Mouse (Mus musculus) left cerebral cortex, adult 2 months (tissue): Measurements from ENCODE around the gene Ifnar2. TPM values are rescaled to one million over a fixed set of nuclear protein-coding genes. Genes with fewer than 3 reads are reported as not detected.
"Not testable (repeated sequence)": the region's sequence is repeated elsewhere in the genome, so short reads cannot be mapped to it uniquely, and the experiment has no call there.

Experiments used
- DNase-seq, 2 experiments: peaks; one replicate each; pipeline ENCODE4 v3.0.0; 2021 to 2022; ENCODE audit warnings: low spot score in 2 of 2, mixed read lengths in 1 of 2; ENCODE audit errors: extremely low spot score in 1 of 2
- H3K27ac ChIP-seq: fragments of 200-600 bp; 2 replicates; pipeline ENCODE4 v1.8.1; 2022
- H3K4me3 ChIP-seq: fragments of 200-600 bp; 2 replicates; pipeline ENCODE4 v1.8.1; 2022
- CTCF ChIP-seq: fragments of 200-600 bp; IDR thresholded peaks from 2 replicates; pipeline ENCODE4 v1.8.1; 2022; ENCODE audit warnings: antibody characterized with exemption, mild to moderate bottlenecking, moderate library complexity
- intact Hi-C: fragments of 180-260 bp; cut with DNase I; formaldehyde crosslinking; loops from one replicate; pipeline ENCODE4 v1.15.1; 2025
- total RNA-seq, 2 experiments: library from RNA; stranded (reverse); gene quantifications; 2 replicates each; pipeline ENCODE4 v1.2.3; 2021

The Ifnar2 gene
- total RNA-seq, 2 experiments from 2014 or later: 20.2 to 20.3 TPM

- Histone ChIP-seq H3K4me3 (no peak overlapping the region), H3K27ac (no peak overlapping the region)
- TF ChIP-seq CTCF: no peak
- intact Hi-C loops: no loop called here
- no peak for DNase-seq
Measured at GRCm38 (mm10) chr16:91415391-91416189, 43.0 kb downstream of the Ifnar2 start.

GRCm38 (mm10) chr16:91416357-91416756 lies 43.8 kb downstream of the Ifnar2 start:
- no peak for DNase-seq

GRCm38 (mm10) chr16:91416938-91417337 lies 44.4 kb downstream of the Ifnar2 start:
- no peak for DNase-seq
- intact Hi-C loops: no loop called here
- no peak for TF ChIP-seq CTCF
- Histone ChIP-seq H3K4me3 (no peak overlapping the region), H3K27ac (no peak overlapping the region)

More at GRCm38 (mm10) chr16:91416357-91416756, 43.8 kb downstream of the Ifnar2 start:
- TF ChIP-seq CTCF: no peak
- Histone ChIP-seq H3K4me3 (no peak overlapping the region), H3K27ac (no peak overlapping the region)
- intact Hi-C loops: no loop called here

GRCm38 (mm10) chr16:91418531-91418930 lies 45.9 kb downstream of the Ifnar2 start:
- no peak overlapping the region for H3K4me3 ChIP-seq
- no peak for TF ChIP-seq CTCF
- no peak overlapping the region for H3K27ac ChIP-seq
- no peak for DNase-seq
- intact Hi-C loops: no loop called here

GRCm38 (mm10) chr16:91425816-91426215 lies 53.2 kb downstream of the Ifnar2 start:
- no peak overlapping the region for H3K4me3 ChIP-seq
- no peak overlapping the region for H3K27ac ChIP-seq
- TF ChIP-seq CTCF: no peak
- DNase-seq: no peak
- intact Hi-C loops: no loop called here

GRCm38 (mm10) chr16:91426586-91426985 lies 54.0 kb downstream of the Ifnar2 start:
- Histone ChIP-seq H3K4me3 (no peak overlapping the region), H3K27ac (no peak overlapping the region)
- no peak for DNase-seq
- TF ChIP-seq CTCF: no peak
- intact Hi-C loops: no loop called here

GRCm38 (mm10) chr16:91427461-91427860 lies 54.9 kb downstream of the Ifnar2 start:
- no peak for DNase-seq
- no peak overlapping the region for H3K4me3 ChIP-seq
- intact Hi-C loops: no loop called here
- no peak for TF ChIP-seq CTCF
- no peak overlapping the region for H3K27ac ChIP-seq

GRCm38 (mm10) chr16:91428259-91428865 lies 55.8 kb downstream of the Ifnar2 start:
- DNase-seq: no peak
- intact Hi-C loops: no loop called here
- TF ChIP-seq CTCF: no peak
- H3K27ac ChIP-seq: no peak overlapping the region
- no peak overlapping the region for H3K4me3 ChIP-seq

- no peak overlapping the region for H3K4me3 ChIP-seq
- no peak for DNase-seq
- no peak overlapping the region for H3K27ac ChIP-seq
- TF ChIP-seq CTCF: no peak
- intact Hi-C loops: no loop called here
Measured at GRCm38 (mm10) chr16:91432720-91433328, 60.2 kb downstream of the Ifnar2 start.

- DNase-seq: no peak
- intact Hi-C loops: no loop called here
- Histone ChIP-seq H3K27ac (no peak overlapping the region), H3K4me3 (no peak overlapping the region)
- no peak for TF ChIP-seq CTCF
Measured at GRCm38 (mm10) chr16:91433329-91433933, 60.8 kb downstream of the Ifnar2 start.

GRCm38 (mm10) chr16:91434119-91434518 lies 61.5 kb downstream of the Ifnar2 start:
- intact Hi-C loops: no loop called here
- TF ChIP-seq CTCF: no peak
- H3K27ac ChIP-seq: no peak overlapping the region
- no peak for DNase-seq
- H3K4me3 ChIP-seq: no peak overlapping the region

- intact Hi-C loops: no loop called here
Measured at GRCm38 (mm10) chr16:91438081-91438480, 65.5 kb downstream of the Ifnar2 start.

GRCm38 (mm10) chr16:91438599-91438998 lies 66.0 kb downstream of the Ifnar2 start:
- DNase-seq, intact Hi-C loops, H3K27ac ChIP-seq, H3K4me3 ChIP-seq: not testable (repeated sequence)

More at GRCm38 (mm10) chr16:91438081-91438480, 65.5 kb downstream of the Ifnar2 start:
- TF ChIP-seq CTCF: no peak
- Histone ChIP-seq H3K4me3 (no peak overlapping the region), H3K27ac (no peak overlapping the region)
- DNase-seq: no peak
